Mouse (Mus musculus) kidney, adult 11 months (tissue): Measurements from ENCODE around the gene Lig1.

Experiments used
- DNase-seq: peaks from one replicate; pipeline ENCODE4 v3.0.0; 2022

Lig1 gene

GRCm38 (mm10) chr7:13311401-13311800 is 34.3 kb downstream of the Lig1 start:
- no peak for DNase-seq

- no peak for DNase-seq
Observed at GRCm38 (mm10) chr7:13314095-13314597, 37.1 kb downstream of the Lig1 start.

GRCm38 (mm10) chr7:13321424-13321823 is 44.3 kb downstream of the Lig1 start:
- DNase-seq: no peak

DNA sequence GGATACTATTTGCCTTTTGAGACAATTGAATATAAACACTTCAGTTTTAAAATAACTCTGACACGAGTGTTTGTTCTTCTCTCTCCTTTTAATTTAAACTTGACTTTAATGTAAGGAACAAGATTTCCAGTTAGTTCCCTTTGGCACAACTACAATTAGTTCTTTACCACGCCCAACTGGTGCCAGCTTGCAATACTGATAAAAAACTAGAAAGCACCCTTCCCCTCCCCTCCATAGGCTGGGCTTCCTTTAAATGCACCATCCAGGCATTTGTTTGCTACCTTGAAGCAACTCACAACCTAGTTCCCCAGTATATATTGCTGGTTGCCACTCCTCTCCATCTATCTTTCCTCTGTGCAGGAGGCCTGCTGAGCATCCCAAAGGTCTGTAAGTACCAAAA is 47.2 kb downstream of the Lig1 start, which contains the start of gene Pla2g4c:
Gene Pla2g4c, plus strand, starts transcription at position 340 of the 400 bp plus-strand sequence.
- DNase-seq: no peak

DNA sequence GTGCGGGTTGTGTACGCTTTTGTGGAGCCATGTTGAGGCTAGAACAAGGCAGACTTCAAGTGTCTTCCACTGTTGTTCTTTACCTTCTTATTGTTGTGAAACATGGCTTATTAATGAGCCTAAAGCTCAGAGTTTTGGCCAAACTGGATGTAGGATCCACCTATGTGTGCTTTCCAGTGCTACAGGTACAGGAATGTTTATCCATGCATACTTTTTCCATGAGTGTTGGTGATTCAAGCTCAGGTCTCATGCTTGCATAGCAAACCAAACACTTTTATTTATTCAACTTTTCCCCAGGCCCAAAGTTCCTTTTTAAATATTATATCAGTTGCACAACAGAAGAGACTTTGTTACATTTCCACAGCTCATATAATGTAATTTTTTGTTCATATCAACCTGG is 53.5 kb downstream of the Lig1 start:
- DNase-seq: no peak

GRCm38 (mm10) chr7:13355943-13356342 is 78.9 kb downstream of the Lig1 start:
- DNase-seq: no peak
